Mouse (Mus musculus) regulatory T cell (primary cell): ENCODE results near the gene Itga5.

Source experiments
- in situ Hi-C: fragments of 300-600 bp; cut with MboI, MseI; formaldehyde crosslinking; loops from one replicate; pipeline ENCODE4 v1.15.1; 2025; ENCODE audit warnings: high pct_unique_total_duplicates

The Itga5 gene

GRCm38 (mm10) chr15:103365471-103366375 is 840 bp downstream of the Itga5 start:
- in situ Hi-C loops = loop anchor here (10.0 kb wide), 1 partner anchor 89 kb away; the partner anchor contains the start of gene Nckap1l

GRCm38 (mm10) chr15:103364761-103365160 is 1.8 kb downstream of the Itga5 start:
- in situ Hi-C loops = loop anchor here (10.0 kb wide), 1 partner anchor 90 kb away; the partner anchor contains the start of gene Nckap1l

GRCm38 (mm10) chr15:103363809-103364208 is 2.8 kb downstream of the Itga5 start:
- in situ Hi-C loops = loop anchor here (10.0 kb wide), 1 partner anchor 91 kb away; the partner anchor contains the start of gene Nckap1l

- in situ Hi-C loops = loop anchor here (10.0 kb wide), 1 partner anchor 92 kb away; the partner anchor contains the start of gene Nckap1l
Measured at GRCm38 (mm10) chr15:103362950-103363349, 3.6 kb downstream of the Itga5 start.

- in situ Hi-C loops = loop anchor here (10.0 kb wide), 1 partner anchor 92 kb away; the partner anchor contains the start of gene Nckap1l
Measured at GRCm38 (mm10) chr15:103362333-103362732, 4.2 kb downstream of the Itga5 start.

- in situ Hi-C loops = loop anchor here (10.0 kb wide), 1 partner anchor 94 kb away; the partner anchor contains the start of gene Nckap1l
Measured at GRCm38 (mm10) chr15:103361269-103361668, 5.3 kb downstream of the Itga5 start.

GRCm38 (mm10) chr15:103359869-103360602 is 6.5 kb downstream of the Itga5 start:
- in situ Hi-C loops = loop anchor here (10.0 kb wide), 1 partner anchor 95 kb away; the partner anchor contains the start of gene Nckap1l

GRCm38 (mm10) chr15:103359122-103359510 is 7.4 kb downstream of the Itga5 start:
- in situ Hi-C loops = no loop called here

GRCm38 (mm10) chr15:103358278-103359121 is 8.1 kb downstream of the Itga5 start:
- in situ Hi-C loops = no loop called here

GRCm38 (mm10) chr15:103357817-103358216 is 8.7 kb downstream of the Itga5 start:
- in situ Hi-C loops = no loop called here

GRCm38 (mm10) chr15:103356130-103356529 is 10.4 kb downstream of the Itga5 start:
- in situ Hi-C loops = no loop called here

- in situ Hi-C loops = no loop called here
Measured at GRCm38 (mm10) chr15:103355420-103355819, 11.1 kb downstream of the Itga5 start.

GRCm38 (mm10) chr15:103354690-103355089 is 11.9 kb downstream of the Itga5 start:
- in situ Hi-C loops = no loop called here

- in situ Hi-C loops = no loop called here
Measured at GRCm38 (mm10) chr15:103353511-103354256, 12.9 kb downstream of the Itga5 start.

GRCm38 (mm10) chr15:103352856-103353255 is 13.7 kb downstream of the Itga5 start:
- in situ Hi-C loops = no loop called here

- in situ Hi-C loops = no loop called here
Measured at GRCm38 (mm10) chr15:103347275-103347684, 19.3 kb downstream of the Itga5 start.

GRCm38 (mm10) chr15:103345789-103346188 is 20.8 kb downstream of the Itga5 start:
- in situ Hi-C loops = no loop called here

GRCm38 (mm10) chr15:103343556-103343955 is 23.0 kb downstream of the Itga5 start:
- in situ Hi-C loops = no loop called here

- in situ Hi-C loops = no loop called here
Measured at GRCm38 (mm10) chr15:103343008-103343407, 23.6 kb downstream of the Itga5 start.

GRCm38 (mm10) chr15:103342415-103342814 is 24.1 kb downstream of the Itga5 start:
- in situ Hi-C loops = no loop called here
